Mouse (Mus musculus): ENCODE data around the gene Kcnmb4. TPM values are rescaled to one million over a fixed set of nuclear protein-coding genes. Genes with fewer than 3 reads are reported as not detected.

Gene Kcnmb4
- polyA plus RNA-seq, 1 experiment from 2014 or later, result 2.8 TPM

GRCm38 (mm10) chr10:116444826-116445225 lies 28.9 kb downstream of the Kcnmb4 start:
- H3K4me1 ChIP-seq (ENCODE audit: insufficient read depth, low read depth, low read length), result no peaks in the 10 kb centered on the region
- ATAC-seq (no peak), DNase-seq (ENCODE audit: low spot score) (no peak)
- WGBS, result 93% methylated on average over 8 of the region's 8 CpGs
- no peak overlapping the region for H3K4me2 ChIP-seq (replicated peaks; ENCODE audit: low read depth, low read length)
- no peaks in the 10 kb centered on the region for H3K27me3 ChIP-seq (replicated peaks; ENCODE audit: insufficient read depth, low read length)
- H3K9me3 ChIP-seq (ENCODE audit: low read length), result no peaks in the 10 kb centered on the region
- TF ChIP-seq EP300 (IDR thresholded peaks at IDR 0.05) (no peak), CTCF (IDR thresholded peaks at IDR 0.05) (no peak)
- no peak overlapping the region for H3K4me3 ChIP-seq (ENCODE audit: low read depth, low read length)
- no peaks in the 10 kb centered on the region for H3K36me3 ChIP-seq (ENCODE audit: insufficient read depth, low read length)
- no peak overlapping the region for H3K9ac ChIP-seq (replicated peaks; ENCODE audit: low read depth)
- no peak overlapping the region for H3K27ac ChIP-seq (ENCODE audit: low read length)

- Histone ChIP-seq H3K4me1 (ENCODE audit: insufficient read depth, low read depth, low read length) (no peaks in the 10 kb centered on the region), H3K36me3 (ENCODE audit: insufficient read depth, low read length) (no peaks in the 10 kb centered on the region)
- 91% methylated on average over 10 of the region's 10 CpGs for WGBS
Measured at GRCm38 (mm10) chr10:116444371-116444770, 29.3 kb downstream of the Kcnmb4 start.

GRCm38 (mm10) chr10:116440946-116441345 lies 32.7 kb downstream of the Kcnmb4 start:
- Histone ChIP-seq H3K27ac (ENCODE audit: low read length) (no peak overlapping the region), H3K4me3 (ENCODE audit: low read depth, low read length) (no peak overlapping the region), H3K4me2 (replicated peaks; ENCODE audit: low read depth, low read length) (no peak overlapping the region), H3K4me1 (ENCODE audit: insufficient read depth, low read depth, low read length) (no peaks in the 10 kb centered on the region), H3K9me3 (ENCODE audit: low read length) (no peaks in the 10 kb centered on the region), H3K9ac (replicated peaks; ENCODE audit: low read depth) (no peak overlapping the region), H3K36me3 (ENCODE audit: insufficient read depth, low read length) (no peaks in the 10 kb centered on the region), H3K27me3 (replicated peaks; ENCODE audit: insufficient read depth, low read length) (no peaks in the 10 kb centered on the region)
- no peak for ATAC-seq
- no peak for TF ChIP-seq CTCF (IDR thresholded peaks at IDR 0.05)
- TF ChIP-seq EP300 (IDR thresholded peaks at IDR 0.05), result no peak
- WGBS, result 90% methylated on average over 7 of the region's 7 CpGs
- DNase-seq (ENCODE audit: low spot score), result no peak

More at GRCm38 (mm10) chr10:116444371-116444770, 29.3 kb downstream of the Kcnmb4 start:
- ATAC-seq, result no peak
- Histone ChIP-seq H3K4me2 (replicated peaks; ENCODE audit: low read depth, low read length) (no peak overlapping the region), H3K27me3 (replicated peaks; ENCODE audit: insufficient read depth, low read length) (no peaks in the 10 kb centered on the region), H3K9ac (replicated peaks; ENCODE audit: low read depth) (no peak overlapping the region), H3K9me3 (ENCODE audit: low read length) (no peaks in the 10 kb centered on the region), H3K4me3 (ENCODE audit: low read depth, low read length) (no peak overlapping the region), H3K27ac (ENCODE audit: low read length) (no peak overlapping the region)
- TF ChIP-seq CTCF (IDR thresholded peaks at IDR 0.05), result no peak
- no peak for TF ChIP-seq EP300 (IDR thresholded peaks at IDR 0.05)
- no peak for DNase-seq (ENCODE audit: low spot score)

GRCm38 (mm10) chr10:116440088-116440487 lies 33.6 kb downstream of the Kcnmb4 start:
- Histone ChIP-seq H3K27ac (ENCODE audit: low read length) (no peak overlapping the region), H3K9ac (replicated peaks; ENCODE audit: low read depth) (no peak overlapping the region), H3K4me3 (ENCODE audit: low read depth, low read length) (no peak overlapping the region), H3K36me3 (ENCODE audit: insufficient read depth, low read length) (no peaks in the 10 kb centered on the region), H3K4me1 (ENCODE audit: insufficient read depth, low read depth, low read length) (no peaks in the 10 kb centered on the region), H3K27me3 (replicated peaks; ENCODE audit: insufficient read depth, low read length) (no peaks in the 10 kb centered on the region), H3K4me2 (replicated peaks; ENCODE audit: low read depth, low read length) (no peak overlapping the region), H3K9me3 (ENCODE audit: low read length) (no peaks in the 10 kb centered on the region)
- WGBS, result 85% methylated on average over 10 of the region's 10 CpGs
- ATAC-seq, result no peak
- no peak for TF ChIP-seq CTCF (IDR thresholded peaks at IDR 0.05)
- DNase-seq (ENCODE audit: low spot score), result no peak

GRCm38 (mm10) chr10:116435455-116435854 lies 38.2 kb downstream of the Kcnmb4 start:
- WGBS, result 70% methylated on average over 12 of the region's 12 CpGs
- no peaks in the 10 kb centered on the region for H3K4me1 ChIP-seq (ENCODE audit: insufficient read depth, low read depth, low read length)
- no peak overlapping the region for H3K4me2 ChIP-seq (replicated peaks; ENCODE audit: low read depth, low read length)
- TF ChIP-seq CTCF (IDR thresholded peaks at IDR 0.05) (no peak), EP300 (IDR thresholded peaks at IDR 0.05) (no peak)
- no peaks in the 10 kb centered on the region for H3K27me3 ChIP-seq (replicated peaks; ENCODE audit: insufficient read depth, low read length)
- H3K9me3 ChIP-seq (ENCODE audit: low read length), result no peaks in the 10 kb centered on the region
- no peak for ATAC-seq
- no peak overlapping the region for H3K4me3 ChIP-seq (ENCODE audit: low read depth, low read length)
- no peak overlapping the region for H3K27ac ChIP-seq (ENCODE audit: low read length)
- peak; percentile 52 for DNase-seq (ENCODE audit: low spot score)
- no peak overlapping the region for H3K9ac ChIP-seq (replicated peaks; ENCODE audit: low read depth)
- no peaks in the 10 kb centered on the region for H3K36me3 ChIP-seq (ENCODE audit: insufficient read depth, low read length)

- ATAC-seq, result no peak
- Histone ChIP-seq H3K27me3 (replicated peaks; ENCODE audit: insufficient read depth, low read length) (no peaks in the 10 kb centered on the region), H3K36me3 (ENCODE audit: insufficient read depth, low read length) (no peaks in the 10 kb centered on the region), H3K9me3 (ENCODE audit: low read length) (no peaks in the 10 kb centered on the region), H3K9ac (replicated peaks; ENCODE audit: low read depth) (no peak overlapping the region), H3K27ac (ENCODE audit: low read length) (no peak overlapping the region), H3K4me1 (ENCODE audit: insufficient read depth, low read depth, low read length) (no peaks in the 10 kb centered on the region), H3K4me3 (ENCODE audit: low read depth, low read length) (no peak overlapping the region), H3K4me2 (replicated peaks; ENCODE audit: low read depth, low read length) (no peak overlapping the region)
- TF ChIP-seq EP300 (IDR thresholded peaks at IDR 0.05) (no peak), CTCF (IDR thresholded peaks at IDR 0.05) (no peak)
- WGBS, result 79% methylated on average over 7 of the region's 7 CpGs
- no peak for DNase-seq (ENCODE audit: low spot score)
Measured at GRCm38 (mm10) chr10:116432421-116432820, 41.3 kb downstream of the Kcnmb4 start.
